Mouse (Mus musculus) heart, postnatal 4 days (tissue): ENCODE measurements at regions not wholly inside any gene's neighbourhood (a gene's known extent, or its start where the extent isn't known, plus 50 kb on each side); places are given as distances from the start of the nearest gene placed in this dataset.

Source experiments
- DNase-seq: peaks from one replicate; pipeline ENCODE4 v3.0.0; 2021

DNA sequence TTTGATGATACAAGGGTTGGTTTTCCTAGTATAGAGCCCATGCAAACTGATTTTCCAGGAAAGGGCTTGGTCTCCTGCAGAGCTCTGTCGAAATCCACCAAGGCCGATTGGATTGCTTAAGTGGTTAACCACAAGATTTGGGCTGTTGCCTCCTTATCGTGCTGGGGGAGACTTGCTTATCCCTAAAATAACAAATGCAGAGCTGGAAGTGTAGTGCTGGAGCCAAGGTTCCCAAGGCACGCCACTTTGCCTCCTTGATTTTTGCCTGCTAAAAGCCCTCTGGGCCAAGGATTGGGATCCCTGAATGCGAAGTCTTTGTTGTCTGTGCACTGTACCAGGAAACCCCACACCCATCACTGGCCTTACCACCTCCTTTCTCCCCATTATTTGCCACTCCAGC lies 52.8 kb upstream of the Tmem178 start:
- DNase-seq, result peak; percentile 30

- DNase-seq, result no peak
Measured at GRCm38 (mm10) chr17:80889095-80889494, 55.3 kb upstream of the Tmem178 start.

GRCm38 (mm10) chr17:80887749-80888119 lies 56.7 kb upstream of the Tmem178 start:
- peak; percentile 20 for DNase-seq

DNA sequence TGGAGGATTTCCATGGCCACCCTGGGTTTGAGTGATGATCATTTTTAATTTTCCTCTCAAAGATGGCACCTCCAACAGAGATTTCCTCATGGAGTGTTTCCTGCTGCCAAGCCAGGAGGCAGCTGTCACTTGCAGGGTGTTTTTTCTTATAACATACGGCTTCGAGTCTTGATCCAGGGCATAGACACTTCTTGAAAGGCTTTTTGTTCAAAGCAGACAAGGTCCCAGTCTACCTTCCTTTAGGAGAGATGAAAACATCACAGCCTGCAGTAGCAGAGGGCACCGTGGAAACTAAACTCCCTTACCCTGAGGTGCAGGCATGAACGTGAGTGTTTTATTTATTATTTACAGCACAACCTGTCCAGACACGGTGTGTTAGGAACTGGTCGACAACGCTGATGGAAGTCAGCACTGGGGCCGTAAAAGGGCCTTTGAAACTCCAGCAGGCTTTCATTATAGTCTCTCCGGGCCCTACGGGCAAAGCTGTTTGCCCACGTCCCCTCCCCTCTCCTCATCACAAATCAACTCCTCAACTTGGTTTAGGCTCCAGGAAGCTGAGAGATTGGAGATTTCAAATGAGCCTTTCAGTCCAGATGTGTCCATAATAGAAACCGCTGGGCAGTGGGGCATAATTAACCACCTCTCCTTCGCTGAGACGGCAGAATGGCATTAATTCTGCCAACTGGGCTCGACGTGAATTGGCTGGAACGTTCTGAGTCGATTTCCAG lies 57.2 kb upstream of the Tmem178 start:
- peak; percentile 33 for DNase-seq

GRCm38 (mm10) chr17:80886211-80886701 lies 58.2 kb upstream of the Tmem178 start:
- peak; percentile 25 for DNase-seq

GRCm38 (mm10) chr17:80885706-80886105 lies 58.7 kb upstream of the Tmem178 start:
- DNase-seq, result no peak

- DNase-seq, result no peak
Measured at GRCm38 (mm10) chr17:80884886-80885285, 59.5 kb upstream of the Tmem178 start.

GRCm38 (mm10) chr17:80882476-80882875 lies 62.0 kb upstream of the Tmem178 start:
- no peak for DNase-seq

- DNase-seq, result no peak
Measured at GRCm38 (mm10) chr17:80880325-80880724, 64.1 kb upstream of the Tmem178 start.

GRCm38 (mm10) chr17:80875352-80876044 lies 68.9 kb upstream of the Tmem178 start:
- peak; percentile 64 for DNase-seq

DNA sequence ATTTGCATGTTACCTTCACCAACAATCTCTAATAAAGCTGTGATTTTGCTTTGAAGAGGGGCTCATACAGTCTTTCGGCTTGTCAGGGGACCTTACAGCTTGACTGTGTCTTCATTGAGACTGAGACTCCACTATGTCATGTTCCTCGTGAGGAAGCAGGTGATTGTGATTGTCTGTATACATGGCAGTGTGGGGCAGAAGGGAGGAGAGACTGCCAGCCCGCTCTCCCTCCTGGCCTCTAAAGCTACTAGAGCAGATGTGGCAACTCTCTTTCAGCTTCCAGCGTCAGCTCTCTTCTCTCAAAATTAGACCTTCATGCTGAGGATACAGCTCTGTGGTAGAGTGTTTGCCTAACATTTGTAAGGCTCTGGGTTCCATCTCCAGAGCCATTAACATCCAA lies 73.5 kb upstream of the Tmem178 start:
- DNase-seq, result no peak

DNA sequence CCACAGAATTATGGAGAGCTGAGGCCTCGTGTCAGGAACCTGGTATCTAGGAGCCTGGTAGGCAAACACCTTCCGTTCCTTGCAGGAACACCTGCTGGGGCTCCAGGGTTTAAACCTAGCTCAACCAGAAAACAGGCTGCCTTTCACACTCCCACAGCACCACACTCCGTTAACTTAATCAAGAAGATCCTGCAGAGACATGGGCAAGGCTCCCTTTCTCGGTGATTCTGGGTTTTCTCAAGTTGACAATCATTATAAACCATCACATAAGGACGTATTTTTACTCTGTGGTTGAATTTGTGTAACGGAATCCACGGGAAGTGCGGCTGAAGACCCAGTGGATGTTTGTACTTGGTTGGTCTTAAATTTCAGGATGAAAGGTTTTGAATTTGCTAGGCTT lies 82.1 kb upstream of the Tmem178 start:
- DNase-seq, result no peak

DNA sequence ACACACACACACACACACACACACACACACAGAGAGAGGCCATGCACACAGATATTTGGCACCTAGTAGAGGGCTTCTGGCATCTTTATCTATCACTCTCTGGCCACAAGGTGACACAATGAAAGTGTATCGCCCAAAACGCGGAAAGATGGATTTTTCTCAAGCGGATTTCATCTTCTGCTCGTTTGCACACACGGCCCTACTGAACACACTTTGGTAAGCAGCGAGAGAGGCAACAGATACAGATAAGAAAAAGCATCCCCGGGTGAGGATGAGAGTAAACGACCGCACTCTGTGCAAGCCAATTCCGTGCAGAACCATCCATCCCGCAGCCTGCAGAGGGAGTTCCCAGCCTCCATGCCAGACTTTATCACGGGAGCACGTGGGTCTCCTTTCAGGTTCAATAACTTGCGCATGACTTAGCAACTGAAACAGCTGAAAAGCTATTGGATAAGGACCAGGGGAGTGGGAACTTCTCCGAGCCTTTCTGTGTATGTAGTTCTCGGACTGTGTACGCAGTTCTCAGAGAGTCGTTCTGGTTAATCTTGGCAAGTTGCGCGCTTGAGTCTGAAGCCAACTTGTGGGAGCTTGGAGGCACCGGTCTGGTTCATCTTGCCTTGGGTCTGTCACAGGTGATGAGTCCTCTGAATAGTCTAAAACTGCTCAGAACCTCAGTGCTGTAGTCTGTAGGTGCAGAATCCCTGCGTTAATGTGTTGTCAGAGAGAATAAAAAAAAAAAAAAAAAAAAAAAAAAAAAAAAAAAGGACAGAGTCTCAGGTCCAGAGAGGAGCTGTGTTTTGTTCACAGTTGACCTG lies 97.2 kb upstream of the Tmem178 start:
- DNase-seq, result peak; percentile 56

DNA sequence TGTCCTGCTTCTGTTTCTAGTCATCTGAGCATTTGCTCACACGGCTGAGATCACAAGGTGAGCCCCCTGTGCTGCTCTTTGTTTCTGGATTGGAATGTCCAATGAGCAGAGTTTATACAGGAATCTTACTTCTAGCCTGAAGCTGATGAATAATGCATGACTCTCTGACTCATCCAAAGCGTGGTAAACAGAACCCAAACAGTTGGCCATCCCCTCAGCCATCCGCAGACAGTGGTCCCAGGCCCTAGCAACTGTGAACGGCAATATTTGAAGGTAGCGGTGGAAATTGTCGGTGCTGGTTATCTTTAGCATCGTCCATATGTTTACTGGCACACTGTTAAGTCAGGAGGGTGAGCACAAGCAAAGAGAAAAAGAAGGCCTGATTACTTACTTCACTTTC lies 99.1 kb upstream of the Tmem178 start:
- DNase-seq, result no peak

DNA sequence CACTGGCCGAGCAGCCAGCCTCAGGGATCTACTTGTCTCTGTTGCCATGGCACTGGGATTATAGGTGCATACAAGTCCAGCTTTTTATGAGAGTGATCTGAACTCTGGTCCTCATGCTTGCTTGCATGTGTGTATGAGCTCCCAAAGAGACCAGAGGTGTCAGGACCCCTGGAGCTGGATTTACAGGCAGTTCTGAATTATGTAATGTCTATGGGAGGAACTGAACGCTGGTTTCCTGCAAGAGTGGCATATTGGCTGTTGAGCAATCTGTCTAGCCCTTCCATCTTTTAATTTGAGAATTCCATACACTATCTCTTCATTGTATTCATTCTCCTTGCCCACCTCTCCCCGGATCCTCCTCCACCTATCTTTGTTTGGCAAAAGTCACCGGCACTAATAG lies 102.5 kb upstream of the Tmem178 start:
- no peak for DNase-seq

DNA sequence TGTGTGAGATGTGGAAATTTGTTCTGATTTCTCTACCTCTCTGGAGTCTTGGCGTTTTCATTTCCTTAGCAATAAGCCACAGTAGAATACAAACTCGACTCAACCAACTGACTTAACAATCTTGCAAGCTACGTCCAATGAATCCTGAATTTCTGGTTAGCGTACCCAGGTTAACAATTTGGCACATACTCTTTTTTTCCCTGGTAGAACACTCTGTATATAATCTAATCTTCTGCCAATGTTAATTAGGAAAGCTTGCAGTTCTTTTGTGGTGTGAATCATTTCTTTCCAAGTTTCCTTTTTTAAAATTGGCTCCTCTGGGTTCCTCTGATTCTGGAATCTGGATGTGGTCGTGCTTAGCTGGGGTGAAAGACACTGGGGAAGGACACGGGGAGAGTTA lies 103.5 kb upstream of the Tmem178 start:
- no peak for DNase-seq

- no peak for DNase-seq
Measured at GRCm38 (mm10) chr17:80840452-80840851, 104.0 kb upstream of the Tmem178 start.

- no peak for DNase-seq
Measured at GRCm38 (mm10) chr17:80834701-80835100, 106.4 kb upstream of the Map4k3 start.

DNA sequence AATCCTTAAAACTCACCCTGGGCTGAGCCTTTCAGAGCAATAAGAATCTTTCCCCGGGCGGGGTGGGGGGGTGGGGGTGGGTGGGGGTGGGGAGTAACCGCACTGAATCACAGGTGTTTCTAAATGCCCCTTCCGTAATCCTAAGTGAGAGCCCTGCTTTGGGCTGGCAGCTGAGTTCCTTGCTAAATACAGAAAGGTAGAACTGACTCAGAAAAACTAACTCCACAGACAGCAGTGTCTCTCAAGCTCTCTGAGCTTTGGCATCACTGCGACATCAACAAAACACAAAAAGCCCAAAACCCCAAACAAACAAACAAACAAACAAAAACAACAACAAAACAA lies 105.9 kb upstream of the Map4k3 start:
- DNase-seq, result no peak

- DNase-seq, result no peak
Measured at GRCm38 (mm10) chr17:80833355-80834175, 105.3 kb upstream of the Map4k3 start.

- no peak for DNase-seq
Measured at GRCm38 (mm10) chr17:80831686-80832085, 103.4 kb upstream of the Map4k3 start.

DNA sequence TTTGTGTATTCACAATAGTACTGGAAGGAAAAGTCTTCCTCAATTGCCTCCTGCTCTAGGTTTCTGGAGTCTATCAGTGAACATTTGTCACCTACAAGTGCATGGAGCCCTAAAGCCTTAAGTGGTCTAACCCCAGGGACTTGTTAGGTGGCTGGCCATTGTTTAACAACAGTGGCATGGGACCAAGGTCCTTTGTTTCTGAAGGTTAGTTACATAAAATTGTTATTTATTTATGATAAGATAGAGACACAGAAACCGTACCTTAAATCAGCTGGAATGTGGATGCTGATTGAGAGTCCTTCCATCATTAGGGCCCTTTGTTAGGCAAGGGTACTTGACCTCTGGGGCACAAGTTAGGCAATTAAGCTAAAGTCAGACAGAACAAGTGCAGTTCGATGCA lies 99.6 kb upstream of the Map4k3 start:
- DNase-seq, result no peak

- no peak for DNase-seq
Measured at GRCm38 (mm10) chr17:80827361-80827760, 99.1 kb upstream of the Map4k3 start.
